Mouse (Mus musculus) limb, embryonic 10.5 days (tissue): Measurements from ENCODE around the gene Defb23. TPM values are rescaled to one million over a fixed set of nuclear protein-coding genes. Genes with fewer than 3 reads are reported as not detected.
A peak's percentile ranks its signal among the peaks of the same experiment; 100 is the strongest.
"Not testable (repeated sequence)": the region's sequence is repeated elsewhere in the genome, so short reads cannot be mapped to it uniquely, and the experiment has no call there.

ENCODE experiments used
- DNase-seq: peaks from one replicate; pipeline ENCODE4 v3.0.0-alpha.2; 2017; ENCODE audit warnings: low spot score
- H3K27ac ChIP-seq: fragments of 300-500 bp; sonication (generic); 2 replicates; pipeline ENCODE4 v1.5.1; 2016; ENCODE audit warnings: mild to moderate bottlenecking
- H3K27me3 ChIP-seq: fragments of 300-500 bp; sonication (generic); 2 replicates; pipeline ENCODE4 v1.6.1; 2016; ENCODE audit warnings: low read depth, mild to moderate bottlenecking; ENCODE audit not compliant: poor library complexity, severe bottlenecking
- H3K36me3 ChIP-seq: fragments of 300-500 bp; sonication (generic); 2 replicates; pipeline ENCODE4 v1.6.1; 2016; ENCODE audit warnings: mild to moderate bottlenecking, moderate library complexity
- H3K4me1 ChIP-seq: fragments of 300-500 bp; sonication (generic); 2 replicates; pipeline ENCODE4 v1.6.1; 2016
- H3K4me3 ChIP-seq: fragments of 300-500 bp; sonication (generic); 2 replicates; pipeline ENCODE4 v1.5.1; 2016; ENCODE audit warnings: mild to moderate bottlenecking, moderate library complexity
- H3K9me3 ChIP-seq: fragments of 300-500 bp; sonication (generic); replicated peaks from 2 replicates; pipeline ENCODE4 v1.6.1; 2016; ENCODE audit warnings: mild to moderate bottlenecking
- WGBS: fragments of 180-500 bp; shearing (Covaris S2); methylation state at CpG from one replicate; pipeline ENCODE4 v1.1.7; 2016; 5-methylcytosine and 5-hydroxymethylcytosine counted together
- polyA plus RNA-seq: library from polyadenylated mRNA; unstranded; fragments of >200 nt; fragmentation: Nextera tagmentation; extraction: Ambion mirVana; gene quantifications from 2 replicates; pipeline ENCODE4 v1.2.1, GENCODE M21; 2016

The Defb23 gene
- polyA plus RNA-seq, 1 experiment from 2014 or later: not detected

GRCm38 (mm10) chr2:152470973-152471372 is 6.6 kb upstream of the Defb23 start:
- H3K9me3 ChIP-seq: no peaks in the 10 kb centered on the region
- no peaks in the 10 kb centered on the region for H3K27me3 ChIP-seq
- H3K4me1 ChIP-seq: no peaks in the 10 kb centered on the region
- no peak overlapping the region for H3K4me3 ChIP-seq
- 37% methylated on average over 7 of the region's 7 CpGs for WGBS
- DNase-seq: peak; percentile 40
- no peak overlapping the region for H3K27ac ChIP-seq
- H3K36me3 ChIP-seq: no peaks in the 10 kb centered on the region

DNA sequence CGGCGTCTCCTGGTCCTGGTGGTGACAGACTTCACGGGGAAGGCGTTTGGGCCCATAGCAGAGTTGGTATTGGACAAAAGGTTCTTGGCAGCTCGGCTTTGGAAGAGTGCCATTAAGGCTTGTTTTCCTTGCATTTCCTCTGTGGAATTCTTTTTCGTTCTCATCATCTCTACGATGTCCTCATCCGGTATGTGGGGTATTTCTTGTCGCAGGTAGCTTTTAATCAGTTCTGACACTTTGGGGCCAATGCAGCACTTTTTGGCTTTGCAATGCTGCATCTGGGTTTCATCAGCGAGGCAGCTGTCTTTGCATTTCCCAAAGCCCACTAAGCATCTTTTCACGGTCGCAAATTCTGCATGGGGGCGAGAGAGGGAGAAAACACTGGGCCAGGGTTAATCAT is 5.2 kb downstream of the Defb23 start:
- H3K9me3 ChIP-seq: no peaks in the 10 kb centered on the region
- no peak overlapping the region for H3K4me3 ChIP-seq
- H3K27ac ChIP-seq: no peak overlapping the region
- H3K36me3 ChIP-seq: no peaks in the 10 kb centered on the region
- 54% methylated on average over 13 of the region's 13 CpGs for WGBS
- peaks cover 10% of the 10 kb centered on the region for H3K4me1 ChIP-seq
- peaks cover 5% of the 10 kb centered on the region; the same call in 1 of the 2 replicates for H3K27me3 ChIP-seq
- DNase-seq: no peak

- no peaks in the 10 kb centered on the region for H3K9me3 ChIP-seq
- WGBS: 73% methylated on average over 4 of the region's 4 CpGs
- no peak overlapping the region for H3K4me3 ChIP-seq
- H3K4me1 ChIP-seq: peaks cover 14% of the 10 kb centered on the region
- DNase-seq: no peak
- no peaks in the 10 kb centered on the region for H3K27me3 ChIP-seq
- H3K36me3 ChIP-seq: no peaks in the 10 kb centered on the region
- H3K27ac ChIP-seq: no peak overlapping the region
Measured at GRCm38 (mm10) chr2:152452101-152452781, 12.2 kb downstream of the Defb23 start.

GRCm38 (mm10) chr2:152450241-152450640 is 14.2 kb downstream of the Defb23 start:
- 7% methylated on average over 5 of the region's 5 CpGs for WGBS
- Histone ChIP-seq H3K4me1 (peaks cover 14% of the 10 kb centered on the region), H3K36me3 (no peaks in the 10 kb centered on the region), H3K9me3 (no peaks in the 10 kb centered on the region), H3K27ac (no peak overlapping the region), H3K4me3 (no peak overlapping the region), H3K27me3 (no peaks in the 10 kb centered on the region)
- DNase-seq: peak; percentile 77

DNA sequence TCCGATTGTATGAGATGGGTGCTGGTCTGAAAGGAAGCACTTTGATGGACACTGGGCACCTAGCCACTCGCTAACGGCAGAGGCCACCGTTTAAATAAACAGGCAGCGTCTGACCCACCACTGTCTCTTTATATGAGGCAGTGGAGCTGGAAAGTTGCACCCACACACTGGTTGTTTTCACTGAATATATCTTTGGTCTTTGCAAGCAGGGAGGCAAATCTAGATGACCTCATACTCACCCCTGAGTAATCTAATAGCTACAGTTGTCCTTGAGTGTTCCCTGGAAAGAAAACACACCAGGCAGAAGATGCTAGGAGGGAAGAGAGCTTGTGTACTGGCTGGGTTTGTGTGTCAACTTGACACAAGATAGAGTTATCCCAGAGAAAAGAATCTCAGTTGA is 17.0 kb downstream of the Defb23 start:
- Histone ChIP-seq H3K4me1 (peaks cover 12% of the 10 kb centered on the region), H3K36me3 (no peaks in the 10 kb centered on the region), H3K27me3 (no peaks in the 10 kb centered on the region), H3K27ac (no peak overlapping the region), H3K4me3 (no peak overlapping the region), H3K9me3 (no peaks in the 10 kb centered on the region)
- 69% methylated on average over 5 of the region's 5 CpGs for WGBS
- DNase-seq: no peak

DNA sequence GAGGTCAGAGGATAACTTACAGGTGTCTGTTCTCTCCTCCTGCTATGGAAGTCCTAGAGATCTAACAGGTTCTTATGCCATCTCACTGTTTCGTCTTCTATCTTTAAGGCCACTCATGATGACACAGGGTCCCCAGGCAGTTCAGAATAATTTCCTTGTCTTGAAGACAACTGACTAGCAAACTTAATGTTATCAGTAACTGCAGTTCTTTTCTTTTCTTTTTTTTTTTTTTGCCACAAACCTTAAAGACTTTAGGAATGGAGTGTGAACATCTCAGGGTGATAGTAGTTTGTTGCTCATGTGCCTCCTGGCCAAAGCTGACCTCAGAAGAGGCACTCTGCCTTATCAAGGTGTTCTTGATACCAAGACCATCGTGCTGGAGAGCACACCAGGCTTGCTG is 17.8 kb downstream of the Defb23 start:
- Histone ChIP-seq H3K27ac (no peak overlapping the region), H3K27me3 (no peaks in the 10 kb centered on the region), H3K4me1 (peaks cover 12% of the 10 kb centered on the region), H3K36me3 (no peaks in the 10 kb centered on the region), H3K4me3 (no peak overlapping the region), H3K9me3 (no peaks in the 10 kb centered on the region)
- 67% methylated on average over 2 of the region's 2 CpGs for WGBS
- no peak for DNase-seq

GRCm38 (mm10) chr2:152443281-152443680 is 21.1 kb downstream of the Defb23 start:
- 93% methylated on average over 8 of the region's 8 CpGs for WGBS

GRCm38 (mm10) chr2:152442322-152442721 is 22.1 kb downstream of the Defb23 start:
- Histone ChIP-seq H3K27ac (no peak overlapping the region), H3K36me3 (no peaks in the 10 kb centered on the region), H3K4me1 (peaks cover 4% of the 10 kb centered on the region), H3K27me3 (no peaks in the 10 kb centered on the region), H3K4me3 (no peak overlapping the region), H3K9me3 (no peaks in the 10 kb centered on the region)
- WGBS: 81% methylated on average over 4 of the region's 4 CpGs
- DNase-seq: no peak

More at GRCm38 (mm10) chr2:152443281-152443680, 21.1 kb downstream of the Defb23 start:
- DNase-seq: no peak
- H3K27ac ChIP-seq: no peak overlapping the region
- H3K27me3 ChIP-seq: no peaks in the 10 kb centered on the region
- H3K4me1 ChIP-seq: peaks cover 7% of the 10 kb centered on the region
- H3K36me3 ChIP-seq: no peaks in the 10 kb centered on the region
- no peak overlapping the region for H3K4me3 ChIP-seq
- H3K9me3 ChIP-seq: no peaks in the 10 kb centered on the region

DNA sequence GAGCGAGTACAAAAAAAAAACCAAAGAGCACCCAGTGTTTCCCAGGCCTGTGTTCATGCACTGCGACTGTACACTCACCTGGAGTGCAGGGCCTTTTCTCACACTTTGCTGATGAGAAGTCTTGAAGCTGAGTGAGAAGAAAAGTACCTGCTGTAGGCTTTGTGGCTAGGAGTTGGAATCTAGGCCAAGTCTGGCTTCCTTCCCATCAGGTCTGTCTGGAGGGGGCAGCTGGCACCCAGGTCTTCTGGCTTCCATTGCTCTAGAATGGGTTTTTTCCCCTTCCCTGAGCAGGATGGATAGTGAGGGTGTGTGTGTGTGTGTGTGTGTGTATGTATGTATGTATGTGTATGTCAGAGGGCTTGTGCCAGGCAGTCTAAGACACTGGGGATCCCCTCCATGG is 24.6 kb downstream of the Defb23 start:
- Histone ChIP-seq H3K27me3 (0 out of 2 replicates have a peak, but pooled peaks cover 4% of the 10 kb centered on the region), H3K36me3 (no peaks in the 10 kb centered on the region), H3K4me1 (peaks cover 10% of the 10 kb centered on the region), H3K27ac (no peak overlapping the region), H3K4me3 (no peak overlapping the region), H3K9me3 (no peaks in the 10 kb centered on the region)
- no peak for DNase-seq
- WGBS: 82% methylated on average over 2 of the region's 2 CpGs

DNA sequence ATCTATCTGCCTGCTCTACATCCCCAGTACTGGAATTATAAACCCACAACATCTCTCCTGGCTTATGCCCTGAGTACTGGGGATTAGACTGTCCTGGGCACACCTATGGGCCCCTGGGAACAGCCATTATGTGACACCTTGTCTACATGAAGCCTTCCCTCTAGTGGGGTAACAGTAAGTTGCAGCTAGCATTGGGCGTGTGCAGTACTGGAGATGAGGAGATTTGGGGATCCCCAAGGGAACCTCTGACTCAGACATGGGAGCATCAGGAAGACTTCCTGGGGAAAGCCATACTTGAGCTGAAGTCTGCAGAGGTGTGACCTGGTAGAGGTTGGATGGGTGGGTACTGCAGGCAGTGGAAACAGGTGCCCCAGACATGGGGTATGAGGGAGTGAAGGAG is 25.5 kb downstream of the Defb23 start:
- Histone ChIP-seq H3K4me3 (no peak overlapping the region), H3K9me3 (no peaks in the 10 kb centered on the region), H3K27me3 (0 out of 2 replicates have a peak, but pooled peaks cover 4% of the 10 kb centered on the region), H3K27ac (no peak overlapping the region), H3K36me3 (no peaks in the 10 kb centered on the region), H3K4me1 (peaks cover 10% of the 10 kb centered on the region)
- DNase-seq: no peak
- WGBS: 62% methylated on average over 1 of the region's 1 CpGs

DNA sequence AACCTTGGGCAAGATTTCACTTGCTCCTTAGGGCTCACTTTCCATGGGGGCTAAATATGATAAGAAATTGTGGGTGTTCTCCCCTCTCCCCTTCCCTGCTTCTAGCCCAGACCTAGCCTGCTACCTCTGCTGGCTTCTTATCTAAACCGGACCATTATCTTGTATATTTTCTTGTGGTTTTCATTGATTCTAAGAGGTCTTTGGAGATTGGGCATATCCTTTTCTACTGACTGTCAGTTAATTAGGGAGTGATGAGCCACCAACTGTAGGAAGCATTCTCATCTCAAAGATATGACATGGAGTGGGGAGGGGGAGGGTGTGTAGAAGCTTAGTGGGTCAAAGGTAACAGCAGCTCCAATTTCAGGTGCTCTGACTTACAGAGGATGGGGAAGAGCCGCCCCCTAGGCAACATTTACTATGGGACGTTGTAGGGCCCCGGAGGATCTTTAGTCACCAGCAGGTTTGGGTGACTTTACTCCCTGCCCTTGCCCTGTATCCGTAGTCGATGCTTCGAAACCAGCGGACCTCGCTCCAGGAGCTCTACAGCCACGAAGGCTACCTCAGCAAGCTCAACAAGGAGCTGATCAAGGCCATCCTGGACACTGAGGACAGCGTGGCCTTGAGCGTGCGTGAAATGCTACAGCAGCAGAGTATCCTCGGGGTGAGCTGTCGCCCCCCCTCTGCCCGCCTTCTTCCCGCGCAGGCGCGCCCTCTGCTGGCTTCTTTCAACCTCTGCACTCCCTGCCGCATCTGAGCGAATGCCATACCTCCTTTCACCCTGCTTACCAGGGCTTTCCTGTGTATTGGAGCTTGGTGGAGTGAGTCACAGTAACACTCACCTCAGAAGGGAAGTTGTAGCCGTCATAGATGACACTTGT is 27.2 kb downstream of the Defb23 start:
- Histone ChIP-seq H3K4me1 (peaks cover 13% of the 10 kb centered on the region), H3K27ac (peak overlapping the region; percentile 79), H3K36me3 (no peaks in the 10 kb centered on the region), H3K9me3 (no peaks in the 10 kb centered on the region), H3K27me3 (0 out of 2 replicates have a peak, but pooled peaks cover 4% of the 10 kb centered on the region), H3K4me3 (peak overlapping the region; percentile 53)
- DNase-seq: peak; percentile 92
- 3% methylated on average over 23 of the region's 23 CpGs for WGBS

DNA sequence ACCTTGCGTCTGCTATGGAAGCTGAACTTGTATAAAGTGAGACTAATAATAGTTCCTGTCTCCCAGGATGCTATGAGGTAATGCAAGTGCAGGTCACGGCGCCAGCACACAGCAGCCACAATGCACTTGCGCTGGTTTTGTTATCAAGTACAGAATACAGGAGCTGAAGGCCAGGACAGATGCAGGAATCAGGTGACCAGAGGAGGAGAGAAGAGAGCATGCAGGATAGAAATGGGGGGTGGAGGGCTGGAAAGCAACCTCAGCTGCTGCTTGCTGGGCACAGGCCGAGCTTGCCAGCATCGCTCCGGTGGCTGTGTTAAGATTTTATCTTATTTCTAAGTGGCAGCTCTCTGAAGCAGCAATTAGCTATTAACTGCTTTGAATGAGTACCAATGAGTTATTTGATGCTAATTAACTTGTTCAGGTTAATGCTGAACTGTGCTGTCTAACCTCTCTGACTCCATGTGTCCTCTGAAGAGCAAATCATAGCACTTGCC is 28.0 kb downstream of the Defb23 start:
- 0 out of 2 replicates have a peak, but pooled peaks cover 4% of the 10 kb centered on the region for H3K27me3 ChIP-seq
- H3K9me3 ChIP-seq: no peaks in the 10 kb centered on the region
- no peak overlapping the region for H3K4me3 ChIP-seq
- peaks cover 13% of the 10 kb centered on the region for H3K4me1 ChIP-seq
- H3K36me3 ChIP-seq: no peaks in the 10 kb centered on the region
- WGBS: 88% methylated on average over 7 of the region's 7 CpGs
- no peak overlapping the region for H3K27ac ChIP-seq
- peak; percentile 28 for DNase-seq

GRCm38 (mm10) chr2:152428481-152428880 is 35.9 kb downstream of the Defb23 start:
- H3K27me3 ChIP-seq, H3K9me3 ChIP-seq, H3K4me3 ChIP-seq, DNase-seq, H3K36me3 ChIP-seq, H3K4me1 ChIP-seq, H3K27ac ChIP-seq: not testable (repeated sequence)
- 87% methylated on average over 2 of the region's 2 CpGs for WGBS
